Mouse (Mus musculus) lung, postnatal 0 days (tissue): ENCODE measurements around the gene Dgka.
A peak's percentile ranks its signal among the peaks of the same experiment; 100 is the strongest.

ENCODE experiments used
- CTCF ChIP-seq: IDR thresholded peaks from 2 replicates; pipeline ENCODE4 v1.5.1; 2016; ENCODE audit warnings: antibody characterized with exemption, mild to moderate bottlenecking
- EP300 ChIP-seq: IDR thresholded peaks from 2 replicates; pipeline ENCODE4 v1.6.1; 2016; ENCODE audit warnings: antibody characterized with exemption, mild to moderate bottlenecking, control low read depth

DNA sequence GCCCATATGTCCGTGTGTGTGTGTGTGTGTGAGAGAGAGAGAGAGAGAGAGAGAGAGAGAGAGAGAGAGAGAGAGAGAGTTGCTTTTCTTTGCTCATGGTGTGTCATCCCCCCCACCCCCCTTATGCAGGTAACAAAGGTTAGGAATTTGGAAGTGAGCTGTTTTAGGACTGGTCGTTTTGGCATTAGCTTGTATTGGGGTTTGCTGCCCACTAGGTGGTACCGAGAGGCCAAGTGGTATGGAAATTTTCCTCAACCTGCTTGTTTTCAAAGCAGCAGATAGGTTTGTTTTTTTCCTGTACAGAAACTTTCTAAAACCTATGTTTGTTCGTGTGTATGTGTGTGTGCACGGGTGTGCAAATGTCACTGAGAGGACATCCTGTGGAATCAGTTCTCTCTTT is 29.0 kb upstream of the Dgka start:
- TF ChIP-seq CTCF (peak; percentile 66), EP300 (no peak)
